In genomic region chr19:44369371-44369770, GRCm38 (mm10) we compare ENCODE assay signal across 21 mouse cellular contexts. TPM values are rescaled to one million over a fixed set of nuclear protein-coding genes. Genes with fewer than 3 reads are reported as not detected.
DNase-seq lines count a peak whose midpoint lies in the region; ATAC-seq lines count a peak whose summit lies in the region.
"Had no signal": no experiment of that assay in that cellular context is flagged by ENCODE, and none has a peak within 500 bp of the region (broad histone marks: within the 10 kb centered on the region; RNA-seq: fewer than 3 reads in every experiment).

No protein-coding gene starts in this region.

- no peak overlapping the region for H3K4me2 ChIP-seq in forebrain, embryonic 14.5 days (ENCODE audit: low read length)
- no peak overlapping the region for H3K4me2 ChIP-seq in forebrain, embryonic 11.5 days (ENCODE audit: low read depth, low read length, severe bottlenecking)
- H3K4me2 ChIP-seq: forebrain, embryonic 12.5 days; heart, embryonic 11.5 days; heart, embryonic 15.5 days; hindbrain, embryonic 13.5 days had no signal

- ATAC-seq in forebrain, embryonic 14.5 days = no peak
- ATAC-seq in forebrain, embryonic 11.5 days (replicated peaks; ENCODE audit: low FRiP score) = no peak
- ATAC-seq: forebrain, postnatal 0 days had no signal

- no peak overlapping the region for H3K27ac ChIP-seq in forebrain, embryonic 14.5 days (ENCODE audit: low read depth, low read length)
- no peak overlapping the region for H3K27ac ChIP-seq in forebrain, embryonic 11.5 days (ENCODE audit: low read depth, low read length)
- H3K27ac ChIP-seq: forebrain, embryonic 12.5 days; heart, adult 2 months; heart, embryonic 15.5 days; hindbrain, embryonic 13.5 days had no signal

- H3K4me3 ChIP-seq in forebrain, embryonic 14.5 days (ENCODE audit: low read depth, low read length) = no peak overlapping the region
- H3K4me3 ChIP-seq in forebrain, embryonic 11.5 days (ENCODE audit: low read depth, low read length) = no peak overlapping the region
- H3K4me3 ChIP-seq: forebrain, embryonic 12.5 days; heart, adult 2 months; heart, embryonic 15.5 days; hindbrain, embryonic 13.5 days had no signal

- 38% methylated on average over 8 of the region's 8 CpGs for WGBS in forebrain, embryonic 14.5 days
- WGBS in forebrain, embryonic 11.5 days = 72% methylated on average over 8 of the region's 8 CpGs

- no peaks in the 10 kb centered on the region for H3K4me1 ChIP-seq in forebrain, embryonic 14.5 days (ENCODE audit: control insufficient read depth, insufficient read depth, low read length)
- H3K4me1 ChIP-seq in forebrain, embryonic 11.5 days (replicated peaks; ENCODE audit: control insufficient read depth, insufficient read depth, low read length) = no peaks in the 10 kb centered on the region
- H3K4me1 ChIP-seq: forebrain, embryonic 12.5 days; heart, embryonic 15.5 days; hindbrain, embryonic 13.5 days had no signal

- peak; percentile 16 for DNase-seq in forebrain, embryonic 14.5 days (ENCODE audit: low spot score)
- no peak for DNase-seq in forebrain, embryonic 11.5 days (ENCODE audit: low spot score)
- peak; percentile 28 to 40 for DNase-seq in kidney, postnatal 4 days
- no peak for DNase-seq in kidney, adult 9 months
- DNase-seq in retina, postnatal 1 day = peak; percentile 16
- DNase-seq in retina, embryonic 14.5 days (ENCODE audit: low spot score) = no peak
- DNase-seq in adrenal gland, postnatal 14 days = no peak
- DNase-seq: adrenal gland, adult 8-10 months; cerebellum, adult 11-12 months; cerebellum, adult 9-10 months; cerebellum, postnatal 36 days; forebrain, postnatal 0 days; gastrocnemius, postnatal 14 days; heart, adult 2 months; heart, postnatal 14 days had no signal

- H3K9me3 ChIP-seq in forebrain, embryonic 14.5 days (replicated peaks; ENCODE audit: control insufficient read depth, low read length) = no peaks in the 10 kb centered on the region
- no peaks in the 10 kb centered on the region for H3K9me3 ChIP-seq in forebrain, embryonic 11.5 days (ENCODE audit: control insufficient read depth, low read length)
- H3K9me3 ChIP-seq: forebrain, embryonic 12.5 days; heart, embryonic 15.5 days; hindbrain, embryonic 13.5 days had no signal

- H3K27me3 ChIP-seq in forebrain, embryonic 14.5 days (replicated peaks; ENCODE audit: control insufficient read depth, insufficient read depth, low read length) = no peaks in the 10 kb centered on the region
- H3K27me3 ChIP-seq in forebrain, embryonic 11.5 days (ENCODE audit: control insufficient read depth, insufficient read depth, low read length) = no peaks in the 10 kb centered on the region
- H3K27me3 ChIP-seq: CH12.LX; heart, embryonic 15.5 days had no signal

- no peak overlapping the region for H3K9ac ChIP-seq in forebrain, embryonic 14.5 days (ENCODE audit: low read length)
- no peak overlapping the region for H3K9ac ChIP-seq in forebrain, embryonic 11.5 days (ENCODE audit: low read length)
- H3K9ac ChIP-seq: forebrain, embryonic 12.5 days; forebrain, postnatal 0 days; heart, embryonic 15.5 days; hindbrain, embryonic 13.5 days had no signal

- no peaks in the 10 kb centered on the region for H3K36me3 ChIP-seq in forebrain, embryonic 14.5 days (ENCODE audit: control insufficient read depth, insufficient read depth, low read length)
- H3K36me3 ChIP-seq in forebrain, embryonic 11.5 days (ENCODE audit: control insufficient read depth, insufficient read depth, low read length) = no peaks in the 10 kb centered on the region
- H3K36me3 ChIP-seq: forebrain, embryonic 12.5 days; heart, embryonic 15.5 days; hindbrain, embryonic 13.5 days had no signal

RNA-seq across cellular contexts. Expression of gene Scd4, which starts 36.5 kb away (rescaled TPM):
- 0.10 and 0.42 TPM in 2 replicates for polyA plus RNA-seq in forebrain, embryonic 14.5 days (2014; fragmentation: Nextera tagmentation; extraction: Ambion mirVana)
- polyA plus RNA-seq in forebrain, embryonic 11.5 days (2014; fragmentation: Nextera tagmentation; extraction: Ambion mirVana) = not detected in 2 replicates
- total RNA-seq in adrenal gland, postnatal 14 days (2021) = 2.2 and 2.9 TPM in 2 replicates
- total RNA-seq: CH12.LX had no signal
- polyA plus RNA-seq: embryonic facial prominence, embryonic 11.5 days had no signal

RNA-seq across cellular contexts. Expression of gene Scd1, which starts 38.3 kb away (rescaled TPM):
- 2.8 and 3.4 TPM in 2 replicates for polyA plus RNA-seq in forebrain, embryonic 14.5 days (2014; fragmentation: Nextera tagmentation; extraction: Ambion mirVana)
- 18.8 and 19.2 TPM in 2 replicates for polyA plus RNA-seq in forebrain, embryonic 11.5 days (2014; fragmentation: Nextera tagmentation; extraction: Ambion mirVana)
- total RNA-seq in adrenal gland, postnatal 14 days (2021) = 186 and 262 TPM in 2 replicates

Comparison
In these comparisons a context has a peak if more than half of its experiments do, and no peak if none do; other contexts are left out.
1. DNase-seq: peak in forebrain, embryonic 14.5 days (single experiment), kidney, postnatal 4 days (2 of 2) and retina, postnatal 1 day (single experiment); none in forebrain, embryonic 11.5 days (single experiment), kidney, adult 9 months (single experiment), retina, embryonic 14.5 days (single experiment) and adrenal gland, postnatal 14 days (single experiment).